Mouse (Mus musculus): ENCODE results near the gene Lhfpl3. TPM values are rescaled to one million over a fixed set of nuclear protein-coding genes. Genes with fewer than 3 reads are reported as not detected.

The Lhfpl3 gene
- total and polyA plus RNA-seq, 2 experiments from 2014 or later = 0.18 TPM; not detected in 1

GRCm38 (mm10) chr5:22770726-22771125 is 24.9 kb downstream of the Lhfpl3 start:
- Histone ChIP-seq H3K27ac (ENCODE audit: low read depth) (no peak overlapping the region), H3K9ac (replicated peaks; ENCODE audit: low read depth, low read length) (no peak overlapping the region), H3K4me3 (ENCODE audit: low read depth, low read length) (no peak overlapping the region), H3K9me3 (replicated peaks; ENCODE audit: control insufficient read depth, low read length) (no peaks in the 10 kb centered on the region), H3K4me2 (ENCODE audit: low read depth, low read length) (no peak overlapping the region), H3K4me1 (ENCODE audit: control insufficient read depth, insufficient read depth) (no peaks in the 10 kb centered on the region), H3K36me3 (replicated peaks; ENCODE audit: control insufficient read depth, insufficient read depth, low read length) (no peaks in the 10 kb centered on the region), H3K27me3 (ENCODE audit: control insufficient read depth, insufficient read depth, low read length) (no peaks in the 10 kb centered on the region)
- TF ChIP-seq EP300 (IDR thresholded peaks at IDR 0.05; ENCODE audit: low read depth) (no peak), CTCF (IDR thresholded peaks at IDR 0.05; ENCODE audit: low read depth) (no peak)
- ATAC-seq (ENCODE audit: insufficient read depth, low read depth) (no peak), DNase-seq (ENCODE audit: low spot score) (no peak)
- WGBS = 21% methylated on average over 1 of the region's 1 CpGs

GRCm38 (mm10) chr5:22795361-22795760 is 49.5 kb downstream of the Lhfpl3 start:
- 79% methylated on average over 1 of the region's 1 CpGs for WGBS
- H3K9ac ChIP-seq (replicated peaks; ENCODE audit: low read depth, low read length) = no peak overlapping the region
- H3K4me1 ChIP-seq (ENCODE audit: control insufficient read depth, insufficient read depth) = no peaks in the 10 kb centered on the region
- no peaks in the 10 kb centered on the region for H3K9me3 ChIP-seq (replicated peaks; ENCODE audit: control insufficient read depth, low read length)
- H3K36me3 ChIP-seq (replicated peaks; ENCODE audit: control insufficient read depth, insufficient read depth, low read length) = no peaks in the 10 kb centered on the region
- ATAC-seq (ENCODE audit: insufficient read depth, low read depth) (no peak), DNase-seq (ENCODE audit: low spot score) (no peak)
- H3K4me3 ChIP-seq (ENCODE audit: low read depth, low read length) = no peak overlapping the region
- TF ChIP-seq EP300 (IDR thresholded peaks at IDR 0.05; ENCODE audit: low read depth) (no peak), CTCF (IDR thresholded peaks at IDR 0.05; ENCODE audit: low read depth) (no peak)
- no peak overlapping the region for H3K4me2 ChIP-seq (ENCODE audit: low read depth, low read length)
- no peaks in the 10 kb centered on the region for H3K27me3 ChIP-seq (ENCODE audit: control insufficient read depth, insufficient read depth, low read length)
- no peak overlapping the region for H3K27ac ChIP-seq (ENCODE audit: low read depth)

- Histone ChIP-seq H3K4me1 (ENCODE audit: control insufficient read depth, insufficient read depth) (no peaks in the 10 kb centered on the region), H3K4me3 (ENCODE audit: low read depth, low read length) (no peak overlapping the region), H3K4me2 (ENCODE audit: low read depth, low read length) (no peak overlapping the region), H3K9ac (replicated peaks; ENCODE audit: low read depth, low read length) (no peak overlapping the region), H3K9me3 (replicated peaks; ENCODE audit: control insufficient read depth, low read length) (no peaks in the 10 kb centered on the region), H3K27me3 (ENCODE audit: control insufficient read depth, insufficient read depth, low read length) (no peaks in the 10 kb centered on the region), H3K36me3 (replicated peaks; ENCODE audit: control insufficient read depth, insufficient read depth, low read length) (no peaks in the 10 kb centered on the region), H3K27ac (ENCODE audit: low read depth) (no peak overlapping the region)
- no peak for ATAC-seq (ENCODE audit: insufficient read depth, low read depth)
- no peak for DNase-seq (ENCODE audit: low spot score)
- WGBS = 60% methylated on average over 4 of the region's 4 CpGs
- TF ChIP-seq CTCF (IDR thresholded peaks at IDR 0.05; ENCODE audit: low read depth) = no peak
- TF ChIP-seq EP300 (IDR thresholded peaks at IDR 0.05; ENCODE audit: low read depth) = no peak
Measured at GRCm38 (mm10) chr5:22813426-22813825, 67.6 kb downstream of the Lhfpl3 start.

GRCm38 (mm10) chr5:22829822-22830450 is 84.1 kb downstream of the Lhfpl3 start:
- Histone ChIP-seq H3K27ac (ENCODE audit: low read depth) (no peak overlapping the region), H3K36me3 (replicated peaks; ENCODE audit: control insufficient read depth, insufficient read depth, low read length) (no peaks in the 10 kb centered on the region), H3K4me1 (ENCODE audit: control insufficient read depth, insufficient read depth) (no peaks in the 10 kb centered on the region), H3K4me3 (ENCODE audit: low read depth, low read length) (no peak overlapping the region), H3K4me2 (ENCODE audit: low read depth, low read length) (no peak overlapping the region), H3K27me3 (ENCODE audit: control insufficient read depth, insufficient read depth, low read length) (no peaks in the 10 kb centered on the region), H3K9me3 (replicated peaks; ENCODE audit: control insufficient read depth, low read length) (peaks cover 4% of the 10 kb centered on the region; the same call in 1 of the 2 replicates), H3K9ac (replicated peaks; ENCODE audit: low read depth, low read length) (no peak overlapping the region)
- ATAC-seq (ENCODE audit: insufficient read depth, low read depth) = no peak
- TF ChIP-seq CTCF (IDR thresholded peaks at IDR 0.05; ENCODE audit: low read depth) (no peak), EP300 (IDR thresholded peaks at IDR 0.05; ENCODE audit: low read depth) (no peak)
- no peak for DNase-seq (ENCODE audit: low spot score)
- 82% methylated on average over 3 of the region's 3 CpGs for WGBS

GRCm38 (mm10) chr5:22851572-22851971 is 105.7 kb downstream of the Lhfpl3 start:
- Histone ChIP-seq H3K4me3 (ENCODE audit: low read depth, low read length) (no peak overlapping the region), H3K36me3 (replicated peaks; ENCODE audit: control insufficient read depth, insufficient read depth, low read length) (no peaks in the 10 kb centered on the region), H3K9ac (replicated peaks; ENCODE audit: low read depth, low read length) (no peak overlapping the region), H3K4me1 (ENCODE audit: control insufficient read depth, insufficient read depth) (no peaks in the 10 kb centered on the region), H3K4me2 (ENCODE audit: low read depth, low read length) (no peak overlapping the region), H3K9me3 (replicated peaks; ENCODE audit: control insufficient read depth, low read length) (no peaks in the 10 kb centered on the region), H3K27me3 (ENCODE audit: control insufficient read depth, insufficient read depth, low read length) (no peaks in the 10 kb centered on the region), H3K27ac (ENCODE audit: low read depth) (no peak overlapping the region)
- no peak for TF ChIP-seq CTCF (IDR thresholded peaks at IDR 0.05; ENCODE audit: low read depth)
- DNase-seq (ENCODE audit: low spot score) (no peak), ATAC-seq (ENCODE audit: insufficient read depth, low read depth) (no peak)
- WGBS = 40% methylated on average over 14 of the region's 14 CpGs

GRCm38 (mm10) chr5:22853503-22853902 is 107.6 kb downstream of the Lhfpl3 start:
- Histone ChIP-seq H3K4me3 (ENCODE audit: low read depth, low read length) (no peak overlapping the region), H3K27ac (ENCODE audit: low read depth) (no peak overlapping the region)

More at GRCm38 (mm10) chr5:22853503-22853902, 107.6 kb downstream of the Lhfpl3 start:
- no peak for DNase-seq (ENCODE audit: low spot score)
- Histone ChIP-seq H3K4me2 (ENCODE audit: low read depth, low read length) (no peak overlapping the region), H3K27me3 (ENCODE audit: control insufficient read depth, insufficient read depth, low read length) (no peaks in the 10 kb centered on the region), H3K9ac (replicated peaks; ENCODE audit: low read depth, low read length) (no peak overlapping the region), H3K9me3 (replicated peaks; ENCODE audit: control insufficient read depth, low read length) (no peaks in the 10 kb centered on the region), H3K36me3 (replicated peaks; ENCODE audit: control insufficient read depth, insufficient read depth, low read length) (no peaks in the 10 kb centered on the region), H3K4me1 (ENCODE audit: control insufficient read depth, insufficient read depth) (no peaks in the 10 kb centered on the region)
- no peak for ATAC-seq (ENCODE audit: insufficient read depth, low read depth)
- 77% methylated on average over 2 of the region's 2 CpGs for WGBS
- TF ChIP-seq CTCF (IDR thresholded peaks at IDR 0.05; ENCODE audit: low read depth) (no peak), EP300 (IDR thresholded peaks at IDR 0.05; ENCODE audit: low read depth) (no peak)
